Comparison of ENCODE assay signal across 9 mouse cellular contexts in genomic region chr6:121274356-121274755, GRCm38 (mm10). TPM values are rescaled to one million over a fixed set of nuclear protein-coding genes. Genes with fewer than 3 reads are reported as not detected.
DNase-seq lines count a peak whose midpoint lies in the region; ATAC-seq and TF ChIP-seq lines count a peak whose summit lies in the region.
"Had no signal": no experiment of that assay in that cellular context is flagged by ENCODE, and none has a peak within 500 bp of the region (broad histone marks: within the 10 kb centered on the region; RNA-seq: fewer than 3 reads in every experiment).

No protein-coding gene starts in this region.

- WGBS in midbrain, postnatal 0 days = 88% methylated on average over 3 of the region's 3 CpGs
- 82% methylated on average over 3 of the region's 3 CpGs for WGBS in midbrain, embryonic 10.5 days
- WGBS in liver, postnatal 0 days (ENCODE audit: insufficient replicate concordance) = 67% methylated on average over 3 of the region's 3 CpGs

- H3K4me2 ChIP-seq in midbrain, postnatal 0 days (ENCODE audit: low read depth, low read length, poor library complexity, severe bottlenecking) = no peak overlapping the region
- H3K4me2 ChIP-seq in liver, postnatal 0 days (ENCODE audit: low read depth, low read length) = no peak overlapping the region

- H3K4me3 ChIP-seq in gastrocnemius, adult 2 months = no peak overlapping the region
- H3K4me3 ChIP-seq in midbrain, postnatal 0 days (ENCODE audit: low read depth, low read length) = no peak overlapping the region
- no peak overlapping the region for H3K4me3 ChIP-seq in midbrain, embryonic 10.5 days
- no peak overlapping the region for H3K4me3 ChIP-seq in liver, postnatal 0 days (ENCODE audit: low read depth, low read length)
- H3K4me3 ChIP-seq: megakaryocyte, embryonic 14.5 days had no signal

- TF ChIP-seq CTCF in gastrocnemius, adult 2 months (IDR thresholded peaks at IDR 0.05) = peak; percentile 67
- TF ChIP-seq CTCF in midbrain, postnatal 0 days (IDR thresholded peaks at IDR 0.05) = peak; percentile 47
- peak; percentile 64 for TF ChIP-seq CTCF in liver, postnatal 0 days (IDR thresholded peaks at IDR 0.05; ENCODE audit: low read depth)

- no peak overlapping the region for H3K9ac ChIP-seq in midbrain, postnatal 0 days (replicated peaks; ENCODE audit: low read length, poor library complexity, severe bottlenecking)
- no peak overlapping the region for H3K9ac ChIP-seq in liver, postnatal 0 days (replicated peaks)

- intact Hi-C loops in gastrocnemius, adult 2 months (cut with DNase I) = loop anchor here (5.0 to 10.0 kb wide), 4 partner anchors 53 to 1030 kb away; partner anchors contain the start of gene M6pr

- TF ChIP-seq EP300 in liver, postnatal 0 days (IDR thresholded peaks at IDR 0.05; ENCODE audit: low read depth) = no peak

- H3K9me3 ChIP-seq in midbrain, postnatal 0 days (ENCODE audit: low read length) = no peaks in the 10 kb centered on the region
- no peaks in the 10 kb centered on the region for H3K9me3 ChIP-seq in midbrain, embryonic 10.5 days (replicated peaks)
- no peaks in the 10 kb centered on the region for H3K9me3 ChIP-seq in liver, postnatal 0 days (ENCODE audit: low read length)
- H3K9me3 ChIP-seq: megakaryocyte, embryonic 14.5 days had no signal

- no peaks in the 10 kb centered on the region for H3K4me1 ChIP-seq in midbrain, postnatal 0 days (ENCODE audit: insufficient read depth, low read length)
- peaks cover 10% of the 10 kb centered on the region; the same call in 1 of the 2 replicates for H3K4me1 ChIP-seq in midbrain, embryonic 10.5 days
- H3K4me1 ChIP-seq in liver, postnatal 0 days (ENCODE audit: insufficient read depth) = 0 out of 2 replicates have a peak, but pooled peaks cover 4% of the 10 kb centered on the region

- no peaks in the 10 kb centered on the region for H3K36me3 ChIP-seq in midbrain, postnatal 0 days (ENCODE audit: insufficient read depth, low read length)
- no peaks in the 10 kb centered on the region for H3K36me3 ChIP-seq in midbrain, embryonic 10.5 days
- H3K36me3 ChIP-seq in liver, postnatal 0 days (replicated peaks; ENCODE audit: insufficient read depth, low read length) = peaks cover 3% of the 10 kb centered on the region; the same call in 1 of the 2 replicates

- H3K27ac ChIP-seq in gastrocnemius, adult 2 months = no peak overlapping the region
- no peak overlapping the region for H3K27ac ChIP-seq in midbrain, postnatal 0 days (ENCODE audit: low read depth, low read length)
- no peak overlapping the region for H3K27ac ChIP-seq in midbrain, embryonic 10.5 days (replicated peaks)
- no peak overlapping the region for H3K27ac ChIP-seq in liver, postnatal 0 days (ENCODE audit: low read depth)

- no peak for ATAC-seq in midbrain, postnatal 0 days (ENCODE audit: low FRiP score)
- peak; percentile 27; the same call in 1 of the 2 replicates for ATAC-seq in common myeloid progenitor, adult 5-6 weeks (replicated peaks; ENCODE audit: low read depth, poor library complexity, severe bottlenecking)
- ATAC-seq in liver, postnatal 0 days = no peak

- H3K27me3 ChIP-seq in midbrain, postnatal 0 days (ENCODE audit: insufficient read depth, low read length) = no peaks in the 10 kb centered on the region
- H3K27me3 ChIP-seq in midbrain, embryonic 10.5 days (ENCODE audit: low read depth, poor library complexity, severe bottlenecking) = no peaks in the 10 kb centered on the region
- H3K27me3 ChIP-seq in liver, postnatal 0 days (ENCODE audit: insufficient read depth, low read length) = no peaks in the 10 kb centered on the region

- no peak for DNase-seq in gastrocnemius, adult 2 months
- DNase-seq in gastrocnemius, postnatal 25 days = no peak
- peak; percentile 69 for DNase-seq in midbrain, postnatal 0 days (ENCODE audit: low spot score)
- no peak for DNase-seq in midbrain, embryonic 10.5 days (ENCODE audit: low spot score)
- DNase-seq in liver, postnatal 0 days = peak; percentile 49
- peak; percentile 31 to 62 for DNase-seq in thymus, postnatal 10 days (ENCODE audit: low spot score in 2 of 2)
- DNase-seq in urinary bladder, postnatal 36 days (ENCODE audit: low spot score in 2 of 2) = no peak

RNA-seq across cellular contexts. Expression of gene Slc6a13, which starts 25.7 kb away (rescaled TPM):
- total RNA-seq in gastrocnemius, adult 2 months (2021) = under 1 TPM; 0.20 to 0.46 TPM
- total RNA-seq in gastrocnemius, postnatal 25 days (2021) = under 1 TPM; 0.79 to 0.86 TPM
- 53.1 and 59.4 TPM in 2 replicates for total RNA-seq in midbrain, postnatal 0 days (2014; rRNA removed)
- polyA plus RNA-seq in midbrain, postnatal 0 days (2015; fragmentation: Nextera tagmentation; extraction: Ambion mirVana) = 61.7 and 65.3 TPM in 2 replicates
- 1.4 and 2.4 TPM in 2 replicates for polyA plus RNA-seq in midbrain, embryonic 10.5 days (2016; fragmentation: Nextera tagmentation; extraction: Ambion mirVana)
- 3.0 and 3.2 TPM in 2 replicates for total RNA-seq in common myeloid progenitor, adult 5-6 weeks (2017)
- 77.9 and 84.7 TPM in 2 replicates for polyA plus RNA-seq in liver, postnatal 0 days (2015; fragmentation: Nextera tagmentation; extraction: Ambion mirVana)

RNA-seq across cellular contexts. Expression of gene Usp18, which starts 28.6 kb away (rescaled TPM):
- total RNA-seq in gastrocnemius, adult 2 months (2021) = 1 to 10 TPM in 1 of 2 experiments, under 1 TPM in 1; 0.89 to 1.5 TPM
- total RNA-seq in gastrocnemius, postnatal 25 days (2021) = under 1 TPM; 0.64 to 0.70 TPM
- total RNA-seq in midbrain, postnatal 0 days (2014; rRNA removed) = 1.1 and 2.5 TPM in 2 replicates
- polyA plus RNA-seq in midbrain, postnatal 0 days (2015; fragmentation: Nextera tagmentation; extraction: Ambion mirVana) = 2.0 and 3.8 TPM in 2 replicates
- 0.38 and 0.94 TPM in 2 replicates for polyA plus RNA-seq in midbrain, embryonic 10.5 days (2016; fragmentation: Nextera tagmentation; extraction: Ambion mirVana)
- total RNA-seq in common myeloid progenitor, adult 5-6 weeks (2017) = 2.6 and 9.0 TPM in 2 replicates
- polyA plus RNA-seq in liver, postnatal 0 days (2015; fragmentation: Nextera tagmentation; extraction: Ambion mirVana) = 19.2 and 24.1 TPM in 2 replicates

Comparison
In these comparisons a context has a peak if more than half of its experiments do, and no peak if none do; other contexts are left out.
1. DNase-seq: peak in midbrain, postnatal 0 days (single experiment), liver, postnatal 0 days (single experiment) and thymus, postnatal 10 days (2 of 2); none in gastrocnemius, adult 2 months (single experiment), gastrocnemius, postnatal 25 days (single experiment), midbrain, embryonic 10.5 days (single experiment) and urinary bladder, postnatal 36 days (0 of 2).
2. RNA of gene Slc6a13, which starts 25.7 kb away (total RNA-seq): 53.1 to 59.4 TPM in midbrain, postnatal 0 days; 3.0 to 3.2 TPM in common myeloid progenitor, adult 5-6 weeks, 0.79 to 0.86 TPM in gastrocnemius, postnatal 25 days and 0.20 to 0.46 TPM in gastrocnemius, adult 2 months; every median in the first group is over 10 times any median in the second.
3. Peak in every context shown above with its lines, with median percentiles within 50 percentile points of each other: CTCF ChIP-seq.